Mouse (Mus musculus) monocyte, adult 2 months (primary cell): ENCODE measurements around the gene Zc3h4.

Experiments
- DNase-seq, 2 experiments: peaks; one replicate each; pipeline ENCODE4 v3.0.0; 2022; ENCODE audit warnings: low spot score in 2 of 2, low read depth in 1 of 2

Gene Zc3h4

GRCm38 (mm10) chr7:16426129-16426729 is 25.5 kb downstream of the Zc3h4 start:
- DNase-seq, result peak in 1 of 2 experiments; percentile 56

GRCm38 (mm10) chr7:16433352-16433971 is 32.8 kb downstream of the Zc3h4 start:
- no peak for DNase-seq

GRCm38 (mm10) chr7:16435088-16435487 is 34.4 kb downstream of the Zc3h4 start:
- no peak for DNase-seq

GRCm38 (mm10) chr7:16441241-16441640 is 40.5 kb downstream of the Zc3h4 start:
- DNase-seq, result no peak

- no peak for DNase-seq
Measured at GRCm38 (mm10) chr7:16451656-16452055, 50.9 kb downstream of the Zc3h4 start.

GRCm38 (mm10) chr7:16452587-16453073 is 51.9 kb downstream of the Zc3h4 start, which contains the start of gene Tmem160:
TSS of gene Tmem160 (plus strand) at chr7:16452779.
- peak; percentile 64 to 69 for DNase-seq

- no peak for DNase-seq
Measured at GRCm38 (mm10) chr7:16453118-16453711, 52.5 kb downstream of the Zc3h4 start.

- no peak for DNase-seq
Measured at GRCm38 (mm10) chr7:16455016-16455415, 54.3 kb downstream of the Zc3h4 start.

GRCm38 (mm10) chr7:16456289-16456688 is 55.6 kb downstream of the Zc3h4 start:
- no peak for DNase-seq

GRCm38 (mm10) chr7:16460566-16460965 is 59.9 kb downstream of the Zc3h4 start:
- DNase-seq, result no peak

- no peak for DNase-seq
Measured at GRCm38 (mm10) chr7:16461151-16461550, 60.4 kb downstream of the Zc3h4 start.

GRCm38 (mm10) chr7:16461705-16462104 is 61.0 kb downstream of the Zc3h4 start:
- DNase-seq, result no peak

- peak; percentile 27 to 52 for DNase-seq
Measured at GRCm38 (mm10) chr7:16463214-16463613, 62.5 kb downstream of the Zc3h4 start.

- DNase-seq, result peak in 1 of 2 experiments; percentile 28
Measured at GRCm38 (mm10) chr7:16465160-16465559, 64.5 kb downstream of the Zc3h4 start.

GRCm38 (mm10) chr7:16465568-16465967 is 64.9 kb downstream of the Zc3h4 start:
- no peak for DNase-seq

GRCm38 (mm10) chr7:16466565-16466964 is 65.9 kb downstream of the Zc3h4 start:
- DNase-seq, result no peak

- no peak for DNase-seq
Measured at GRCm38 (mm10) chr7:16468115-16468514, 67.4 kb downstream of the Zc3h4 start.

GRCm38 (mm10) chr7:16471549-16471948 is 70.8 kb downstream of the Zc3h4 start:
- no peak for DNase-seq

GRCm38 (mm10) chr7:16472116-16472709 is 71.5 kb downstream of the Zc3h4 start:
- no peak for DNase-seq

GRCm38 (mm10) chr7:16473847-16474246 is 73.1 kb downstream of the Zc3h4 start:
- no peak for DNase-seq

GRCm38 (mm10) chr7:16474445-16474844 is 73.7 kb downstream of the Zc3h4 start:
- no peak for DNase-seq

GRCm38 (mm10) chr7:16475321-16475720 is 74.6 kb downstream of the Zc3h4 start:
- no peak for DNase-seq
